Mouse (Mus musculus) c-Kit-positive CD71-positive TER-119-positive erythroid progenitor cells, embryonic 14.5 days (primary cell): ENCODE data around the gene Timmdc1.

ENCODE experiments used
- DNase-seq: peaks from one replicate; pipeline ENCODE4 v3.0.0-alpha.2; 2013; ENCODE audit warnings: low spot score

Timmdc1 gene

DNA sequence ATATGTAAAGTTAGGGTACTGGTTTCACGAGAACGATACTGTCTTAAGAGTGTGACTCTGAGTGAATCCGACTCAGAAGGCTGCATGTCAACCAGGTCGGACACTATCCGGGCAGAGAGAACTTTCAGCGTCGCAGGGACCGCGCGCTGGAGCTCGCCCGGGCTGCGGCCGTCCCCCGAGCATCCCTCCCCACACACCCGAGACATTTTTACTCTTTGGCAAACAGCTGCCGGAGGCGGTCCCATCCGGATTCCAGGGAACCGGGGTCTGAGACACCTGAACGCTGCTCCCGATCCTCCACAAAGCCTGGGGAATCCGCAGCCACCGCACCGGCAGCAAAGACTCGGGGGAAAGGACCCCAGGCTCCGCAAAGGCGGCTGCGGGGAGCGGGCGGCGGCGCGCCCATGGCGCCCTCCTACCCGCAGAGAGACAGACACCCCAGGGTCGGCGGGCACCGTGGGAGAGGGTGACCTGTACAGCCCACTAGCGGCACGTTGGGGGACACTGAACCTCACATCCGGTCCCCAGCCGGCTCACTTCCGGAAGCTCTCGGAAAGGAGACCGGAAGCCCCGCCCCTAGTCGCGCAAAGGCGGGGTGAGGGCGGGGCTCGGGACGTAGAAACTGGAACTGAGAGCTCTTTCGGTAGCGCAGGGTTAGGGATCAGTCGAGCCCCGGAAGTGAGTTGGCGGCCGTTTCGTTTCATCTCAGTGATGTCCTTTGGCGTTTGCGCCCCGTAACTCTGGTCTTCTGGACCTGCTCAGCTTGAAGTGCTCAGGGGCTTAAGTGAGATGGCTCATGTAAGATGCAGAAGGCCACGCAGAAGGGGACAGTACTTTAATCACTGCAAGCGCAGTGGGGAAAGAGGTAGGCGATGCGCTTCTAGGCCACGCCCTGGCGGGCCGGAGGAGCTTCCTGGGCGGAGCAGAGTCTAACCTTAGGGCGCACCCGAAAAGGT is at the start of gene Timmdc1:
TSS of gene Timmdc1 (minus strand) at position 535 of the 956 bp plus-strand sequence.
- DNase-seq, result peak; percentile 97

DNA sequence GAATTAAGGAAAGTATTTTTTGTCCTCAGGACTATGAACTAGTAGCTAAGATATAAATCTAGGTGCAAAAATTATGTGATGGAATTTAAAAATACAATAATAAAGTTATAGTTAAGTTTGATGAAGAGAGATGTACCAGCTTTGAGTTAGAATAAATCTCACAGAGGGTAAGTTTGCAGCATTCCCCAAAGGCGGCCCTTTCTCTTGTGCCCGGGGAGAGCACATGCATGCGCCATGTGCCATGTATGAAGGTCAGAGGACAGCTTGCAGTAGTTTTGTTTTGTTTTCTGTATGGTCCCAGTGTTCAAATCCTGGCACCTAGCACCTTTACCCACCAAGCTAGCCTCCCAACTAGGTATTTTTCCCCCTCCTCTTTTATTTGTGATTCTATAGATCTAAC is 49.0 kb upstream of the Timmdc1 start:
- no peak for DNase-seq

DNA sequence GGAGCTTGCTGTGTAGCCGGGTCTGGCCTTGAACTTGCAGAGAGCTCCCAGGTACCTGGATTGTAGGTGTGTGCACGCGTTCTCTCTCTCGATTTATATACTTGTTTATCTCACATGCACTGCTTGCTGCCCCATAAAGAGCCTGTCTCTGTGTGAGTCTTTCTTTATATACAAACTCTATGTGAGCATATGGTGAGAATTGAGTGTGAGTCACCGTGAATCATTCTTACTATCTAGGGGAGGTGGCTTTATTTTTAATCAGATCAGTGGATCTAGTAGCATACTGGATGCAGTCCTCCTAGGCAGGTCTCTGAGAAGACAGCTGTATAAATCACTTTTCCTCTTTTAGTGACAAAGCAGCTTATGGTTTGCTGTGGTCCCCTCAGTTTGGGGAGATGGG is 45.7 kb upstream of the Timmdc1 start:
- no peak for DNase-seq

DNA sequence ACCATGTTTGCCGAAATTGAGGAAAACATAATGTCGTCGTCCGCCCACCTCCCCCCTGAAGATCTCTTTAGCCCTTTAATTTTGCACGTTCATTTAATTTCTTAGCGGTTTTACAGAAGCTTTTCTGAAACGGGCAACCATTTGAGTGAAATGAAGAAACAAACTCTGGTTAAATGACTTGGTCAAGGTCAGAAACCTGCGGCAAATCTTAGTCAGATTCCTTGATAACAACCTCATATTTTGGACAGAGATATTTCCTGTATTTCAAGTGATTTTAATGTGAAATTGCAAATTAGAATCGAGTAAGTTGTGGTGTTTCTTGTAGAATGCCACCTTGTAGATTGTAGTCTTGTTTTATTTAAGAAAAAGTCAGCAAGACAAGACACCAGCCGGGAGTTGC is 41.1 kb upstream of the Timmdc1 start:
- no peak for DNase-seq

DNA sequence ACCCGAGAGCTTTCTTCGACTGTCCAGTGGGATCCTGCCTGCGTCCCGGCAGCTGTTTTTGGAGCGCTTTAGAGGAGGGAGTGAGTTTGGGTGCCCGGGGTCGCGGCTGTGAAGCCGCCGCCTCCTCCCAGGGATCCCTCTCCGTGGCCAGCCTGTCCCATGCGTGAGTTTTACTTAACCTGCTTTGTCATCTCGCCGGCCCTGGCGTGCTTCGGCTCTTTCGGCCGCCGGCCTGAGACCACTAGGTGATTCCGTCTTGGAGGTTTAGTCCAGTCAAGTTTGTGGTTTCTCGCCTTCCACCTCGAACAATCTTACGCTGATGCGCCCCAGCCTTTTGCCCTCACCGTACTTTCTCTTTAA is 40.5 kb upstream of the Timmdc1 start:
- DNase-seq, result no peak

DNA sequence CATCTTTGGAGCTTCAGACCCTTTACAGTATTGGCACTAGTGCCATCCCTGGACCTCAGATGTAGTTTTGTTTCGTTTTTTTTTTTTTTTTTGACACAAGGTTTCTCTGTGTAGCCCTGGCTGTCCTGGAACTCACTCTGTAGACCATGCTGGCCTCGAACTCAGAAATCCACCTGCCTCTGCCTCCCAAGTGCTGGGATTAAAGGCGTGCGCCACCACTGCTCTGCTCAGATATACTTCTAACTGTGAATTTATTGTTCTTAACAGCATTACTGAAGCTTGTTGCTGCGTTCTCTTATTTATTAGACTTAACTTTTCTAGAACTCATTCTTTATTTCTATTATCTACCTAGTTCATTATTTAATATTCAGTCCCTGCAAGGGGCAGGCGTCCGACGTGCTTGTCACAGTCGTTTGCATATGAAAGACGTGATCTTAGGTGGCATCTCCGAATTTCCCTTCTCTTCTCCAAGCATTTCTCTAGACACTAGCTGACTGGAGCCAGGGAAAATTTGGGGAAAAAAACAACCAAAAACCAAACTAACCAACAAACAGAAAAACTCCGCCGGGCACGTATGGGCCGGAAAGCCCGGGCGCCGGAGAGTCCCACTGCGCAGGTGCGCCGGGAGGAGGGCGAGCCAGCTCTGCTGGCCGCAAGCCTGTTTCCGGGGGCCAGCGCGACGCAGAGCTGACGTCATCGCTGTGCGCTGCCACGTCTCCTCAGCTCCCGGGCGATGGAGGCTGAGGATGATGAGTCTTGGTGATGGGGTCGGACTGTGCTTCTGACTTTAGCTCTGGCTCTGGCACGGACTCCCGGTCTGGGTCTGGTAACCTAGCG is 39.9 kb upstream of the Timmdc1 start:
- peak; percentile 92 for DNase-seq

DNA sequence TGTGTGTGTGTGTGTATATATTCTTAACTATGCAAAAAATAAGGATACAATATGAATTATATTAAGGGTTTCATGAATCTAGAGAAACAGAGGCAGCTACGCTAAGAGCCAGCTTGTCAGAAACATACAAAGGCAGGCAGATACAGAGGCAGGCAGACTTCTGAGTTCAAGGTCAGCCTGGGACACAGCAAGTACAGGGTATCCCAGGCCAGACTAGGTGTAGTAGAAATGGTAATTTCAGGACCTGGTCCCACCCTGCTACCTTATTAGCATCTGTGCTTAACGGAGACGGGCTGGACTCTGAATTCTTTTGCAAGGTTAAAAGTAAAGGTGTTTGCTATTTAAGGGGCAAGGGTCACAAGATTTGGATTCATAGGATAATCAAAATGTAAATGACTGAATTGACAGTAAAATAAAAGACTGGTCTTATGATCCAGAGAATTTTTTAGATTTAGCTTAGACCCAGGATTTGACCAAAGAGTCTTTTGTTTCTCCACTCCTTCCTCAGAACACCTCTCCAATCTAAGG is 35.8 kb upstream of the Timmdc1 start, which contains the start of gene Tmem39a:
TSS of gene Tmem39a (plus strand) at position 478 of the 528 bp plus-strand sequence.
- no peak for DNase-seq

DNA sequence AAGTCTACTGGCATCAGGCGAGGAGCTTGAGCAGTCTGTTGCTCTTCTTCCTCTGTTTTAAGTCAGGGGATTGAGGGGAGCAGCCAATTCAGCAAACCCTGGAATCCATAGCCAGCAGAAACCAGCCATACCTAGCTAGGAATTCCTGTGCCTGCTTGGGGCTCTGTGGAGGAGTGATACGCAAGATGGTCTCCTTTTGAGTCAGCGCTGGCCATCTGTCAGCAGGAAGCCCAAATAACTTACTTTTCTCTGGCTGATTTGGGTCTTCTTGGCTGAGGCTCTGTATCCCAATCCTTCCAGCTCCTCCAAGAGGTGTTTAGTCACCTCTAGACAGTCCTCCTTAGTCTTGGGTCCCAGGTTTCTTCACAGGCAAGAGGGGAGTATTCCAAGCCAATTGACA is 33.5 kb upstream of the Timmdc1 start:
- no peak for DNase-seq

DNA sequence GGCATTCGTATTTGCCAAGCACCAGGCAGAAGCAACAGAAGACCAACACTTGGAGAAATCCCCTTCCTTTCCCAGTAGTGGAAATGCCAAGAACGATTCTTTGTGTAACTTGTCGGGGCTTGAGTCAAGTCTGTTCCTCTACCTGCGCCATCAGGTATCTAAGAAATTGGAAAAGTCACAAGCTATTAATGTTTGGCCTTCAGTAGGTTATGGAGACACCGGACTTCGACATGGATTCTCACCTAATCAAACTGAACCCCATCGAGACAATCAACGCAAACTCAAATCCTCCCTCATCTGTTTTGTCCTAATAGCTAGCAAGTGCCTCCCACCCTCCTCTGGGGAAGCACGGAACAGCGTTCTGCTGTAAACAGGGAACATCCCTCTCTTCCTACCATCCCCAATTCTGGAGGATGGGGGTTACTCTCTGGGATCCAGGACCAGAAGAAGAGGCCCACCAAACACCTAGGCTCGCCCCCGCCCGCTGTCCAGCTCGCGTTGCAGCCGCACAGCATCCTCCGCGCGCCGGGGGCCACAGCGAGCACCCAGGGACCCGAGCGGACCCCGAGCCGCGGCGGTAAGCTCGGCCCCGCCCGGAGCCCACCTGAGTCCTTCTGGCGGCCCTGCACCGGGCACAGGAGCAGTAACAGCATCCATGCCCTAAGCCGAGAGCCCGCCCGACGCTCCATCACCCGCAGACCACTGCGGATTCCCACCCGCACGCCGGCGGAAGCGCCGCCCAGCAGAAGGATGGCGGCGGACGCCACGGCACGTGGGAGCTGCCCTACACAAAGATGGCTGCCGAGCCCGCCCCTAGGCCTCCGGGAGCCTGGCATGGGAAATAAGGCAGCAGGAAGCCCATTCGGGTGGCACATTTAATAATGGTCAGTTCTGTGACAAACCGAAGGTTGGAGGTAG is 27.3 kb upstream of the Timmdc1 start, which contains the start of gene Poglut1:
TSS of gene Poglut1 (minus strand) at position 780 of the 918 bp plus-strand sequence.
- DNase-seq, result peak; percentile 52

DNA sequence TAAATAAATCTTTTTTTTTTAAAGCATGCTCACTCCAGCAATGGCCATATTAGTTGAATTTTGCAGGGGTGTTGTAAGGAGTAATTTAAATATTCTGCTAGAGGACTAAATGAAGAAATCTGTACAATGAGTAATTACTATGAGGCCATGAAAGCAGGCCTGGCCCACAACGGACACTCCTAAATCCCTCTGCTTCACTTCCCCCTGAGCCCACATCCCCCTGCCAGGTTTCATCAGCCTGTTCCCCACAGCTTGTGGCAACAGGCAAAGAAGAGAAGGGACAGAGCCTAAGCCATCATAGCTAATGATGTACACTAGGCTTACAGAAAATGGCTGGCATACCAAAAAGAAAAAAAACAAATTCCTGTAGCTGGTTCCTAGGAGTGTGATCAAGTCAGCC is 25.5 kb upstream of the Timmdc1 start:
- no peak for DNase-seq

DNA sequence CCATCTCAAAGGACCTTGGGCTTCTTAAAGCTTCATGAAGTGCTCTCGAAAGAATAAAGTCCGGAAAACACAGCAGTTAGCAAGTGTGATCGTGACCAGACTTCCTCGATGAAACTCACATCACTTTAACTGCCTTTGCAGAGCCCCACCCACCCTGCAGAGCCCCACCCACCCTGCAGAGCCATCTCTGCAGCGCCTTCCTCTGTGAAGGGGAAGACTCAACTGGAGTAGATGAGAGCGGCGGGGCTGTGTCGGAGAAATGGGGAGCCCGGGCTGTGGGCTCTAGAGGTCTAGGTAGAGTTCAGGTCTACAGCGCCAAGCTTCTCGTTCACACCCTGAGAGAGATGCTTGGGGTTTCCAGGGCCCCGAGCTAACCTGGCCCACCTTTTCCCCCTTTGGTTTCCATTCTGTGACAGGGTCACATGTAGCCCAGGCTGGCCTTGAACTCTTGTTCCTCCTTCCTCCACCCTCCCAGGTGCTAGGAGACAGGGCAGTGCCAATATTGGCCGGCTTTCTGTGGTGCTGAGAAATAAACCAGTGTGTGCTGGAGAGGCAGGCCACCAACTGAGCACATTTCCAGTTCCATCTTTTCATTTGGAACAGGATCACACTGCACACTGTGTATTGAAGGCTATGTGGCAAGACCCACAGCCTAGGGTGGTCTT is 16.4 kb upstream of the Timmdc1 start:
- no peak for DNase-seq

DNA sequence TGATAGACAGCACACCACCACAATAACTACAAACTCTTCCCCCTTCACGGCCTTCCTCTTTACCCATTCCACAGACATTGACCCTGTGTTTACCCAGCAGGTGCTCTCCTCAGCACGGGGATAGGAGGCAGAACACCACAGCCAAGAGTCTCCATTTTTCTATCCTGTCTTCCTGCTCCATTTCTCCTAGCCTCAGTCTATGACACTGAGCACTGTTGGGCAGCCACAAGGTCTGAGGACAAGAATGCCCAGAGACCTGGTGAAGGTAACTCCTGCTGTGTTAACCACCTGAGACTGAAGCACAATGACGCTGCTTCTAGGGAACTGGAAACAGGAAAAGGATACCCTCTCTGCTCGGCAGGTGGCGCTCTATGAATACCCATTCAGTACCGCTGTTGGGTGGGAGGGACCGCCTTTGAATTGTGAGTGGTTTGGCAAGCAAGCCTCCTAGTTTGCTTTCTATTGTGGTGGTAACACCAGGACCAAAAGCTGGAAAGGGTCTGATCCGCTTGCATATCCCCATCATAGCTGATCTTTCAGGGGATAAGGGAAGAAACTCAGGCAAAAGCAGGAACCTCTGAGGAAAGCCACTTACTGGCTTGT is 14.2 kb upstream of the Timmdc1 start:
- peak; percentile 77 for DNase-seq

DNA sequence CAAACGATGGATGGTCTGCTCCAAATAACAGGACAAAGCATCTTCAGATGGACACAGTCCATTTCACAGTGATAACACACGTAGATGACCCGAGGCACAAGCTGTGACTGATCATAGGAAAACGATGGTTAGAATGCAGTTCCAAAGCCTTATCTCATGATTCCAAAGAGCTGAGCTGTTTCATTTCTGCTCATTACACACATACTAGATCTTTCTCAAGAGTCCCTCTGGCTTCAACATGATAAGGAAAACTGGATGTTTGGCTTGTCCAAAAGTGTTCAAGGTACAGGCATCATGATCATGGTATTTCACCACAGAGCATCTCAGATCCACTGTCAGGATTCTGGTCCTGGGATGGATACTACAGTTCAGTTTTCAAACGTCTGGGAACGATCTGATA is 3.8 kb upstream of the Timmdc1 start:
- DNase-seq, result peak; percentile 69

DNA sequence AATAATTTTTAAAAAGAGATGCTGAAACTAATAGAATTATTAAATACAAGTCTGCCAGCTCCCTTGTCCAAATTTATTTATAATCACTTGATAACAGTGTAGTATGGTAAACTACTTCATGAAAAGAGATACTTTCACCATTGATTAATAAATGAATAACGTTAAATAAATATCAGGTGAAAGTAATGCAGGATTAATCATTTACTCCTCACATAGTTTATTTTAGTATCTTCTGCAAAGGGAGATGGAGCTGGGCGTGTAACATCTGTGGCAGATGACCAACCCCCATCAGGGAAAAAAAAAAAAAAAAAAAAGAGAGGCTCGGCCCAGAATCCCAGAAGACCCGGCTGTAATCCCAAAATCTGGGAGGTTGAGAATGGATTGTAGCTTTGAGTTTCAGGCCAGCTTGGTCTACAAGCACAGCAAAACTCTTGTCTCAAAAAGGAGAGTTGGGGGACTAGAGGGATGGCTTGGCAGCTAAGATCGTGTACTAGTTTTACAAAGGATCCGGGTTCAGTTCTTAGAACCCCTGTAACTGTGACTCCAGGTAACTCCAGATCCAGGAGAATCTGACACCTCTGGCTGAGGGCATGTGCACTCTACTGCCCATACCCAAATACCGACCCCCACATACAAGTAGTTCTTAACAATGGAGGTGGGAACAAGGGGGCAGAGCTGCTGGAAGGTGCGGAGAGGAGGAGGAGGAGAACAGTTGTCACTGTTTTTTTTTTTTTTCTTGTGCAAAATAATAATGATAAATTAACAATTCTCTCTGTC is 1.1 kb downstream of the Timmdc1 start:
- DNase-seq, result no peak

DNA sequence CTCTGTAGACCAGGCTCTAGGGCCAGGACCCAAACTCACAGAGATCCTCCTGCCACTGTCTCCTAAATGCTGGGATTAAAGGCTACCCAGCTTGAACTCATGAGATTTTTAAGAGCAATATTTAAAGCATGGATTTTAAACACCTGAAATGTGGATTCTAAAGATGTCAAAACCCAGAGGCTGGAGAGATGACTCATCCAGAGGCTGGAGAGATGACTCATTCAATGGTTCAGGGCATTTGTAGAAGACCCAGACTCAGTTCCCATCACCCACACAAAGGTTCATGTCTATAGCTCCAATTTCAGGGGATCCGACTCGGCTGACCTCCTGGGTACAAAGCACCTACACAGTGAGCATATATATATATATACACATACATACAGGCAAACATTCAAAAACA is 3.3 kb downstream of the Timmdc1 start:
- DNase-seq, result no peak

DNA sequence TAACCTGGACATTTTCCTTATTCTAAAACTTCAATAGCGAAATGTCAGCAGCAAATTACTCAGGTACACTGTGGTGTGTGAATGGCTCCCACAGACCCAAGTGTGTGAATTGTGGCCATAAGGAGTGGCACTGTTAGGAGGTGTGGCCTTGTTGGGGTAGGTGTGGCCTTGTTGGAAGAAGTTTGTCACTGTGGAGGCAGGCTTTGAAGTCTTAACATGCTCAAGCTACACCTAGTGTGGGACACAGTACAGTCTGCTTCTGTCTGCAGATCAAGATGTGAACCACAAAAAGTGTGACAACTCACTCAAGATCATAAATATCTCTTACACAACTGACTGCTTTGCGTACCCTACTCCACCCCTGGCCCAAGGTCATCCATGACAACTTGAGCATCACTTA is 11.6 kb downstream of the Timmdc1 start:
- no peak for DNase-seq

DNA sequence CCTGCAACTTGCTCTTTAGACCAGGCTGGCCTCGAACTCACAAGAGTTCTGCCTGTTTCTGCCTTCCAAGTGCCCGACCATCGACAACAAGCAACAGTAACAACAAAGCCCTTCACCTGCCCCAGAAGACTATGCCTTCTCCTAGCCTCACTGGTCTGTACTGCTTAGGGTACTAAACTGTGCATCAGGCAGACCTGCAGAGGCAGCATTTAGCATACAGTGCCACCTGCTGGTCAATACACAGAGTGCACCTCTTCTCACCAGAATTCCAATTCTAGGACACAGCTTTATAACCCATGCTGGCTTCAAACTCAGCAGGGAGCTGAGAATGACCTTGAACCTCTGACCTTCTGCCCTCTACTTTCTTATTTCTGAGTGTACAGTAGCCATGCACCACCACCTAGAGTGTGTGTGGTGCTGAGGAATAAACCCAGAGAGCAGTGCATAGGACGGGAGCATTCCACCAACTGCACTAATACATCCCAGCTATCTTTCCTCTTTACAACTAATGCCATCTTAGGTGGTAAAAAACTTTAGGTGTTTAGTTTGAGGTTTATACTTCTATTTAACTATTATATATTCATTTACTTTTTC is 16.3 kb downstream of the Timmdc1 start:
- peak; percentile 65 for DNase-seq

DNA sequence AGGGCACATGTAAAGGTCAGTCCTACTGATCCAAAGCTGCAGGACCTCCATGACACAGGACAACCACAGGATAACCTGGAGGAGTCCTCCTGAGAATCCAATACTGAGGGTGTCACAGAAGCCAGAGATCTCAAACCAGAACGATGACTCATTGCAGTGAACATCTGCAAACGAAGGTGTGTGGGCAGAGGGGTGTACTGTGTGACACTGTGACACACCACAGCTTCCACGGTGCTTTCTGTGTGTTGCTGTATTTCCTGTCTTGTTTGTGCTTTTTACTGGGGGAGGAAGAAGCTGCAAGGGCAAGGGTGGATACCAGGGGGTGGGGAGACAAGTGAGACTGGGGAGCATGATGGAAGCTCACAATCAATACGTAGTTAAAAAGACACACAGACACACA is 18.9 kb downstream of the Timmdc1 start:
- no peak for DNase-seq

DNA sequence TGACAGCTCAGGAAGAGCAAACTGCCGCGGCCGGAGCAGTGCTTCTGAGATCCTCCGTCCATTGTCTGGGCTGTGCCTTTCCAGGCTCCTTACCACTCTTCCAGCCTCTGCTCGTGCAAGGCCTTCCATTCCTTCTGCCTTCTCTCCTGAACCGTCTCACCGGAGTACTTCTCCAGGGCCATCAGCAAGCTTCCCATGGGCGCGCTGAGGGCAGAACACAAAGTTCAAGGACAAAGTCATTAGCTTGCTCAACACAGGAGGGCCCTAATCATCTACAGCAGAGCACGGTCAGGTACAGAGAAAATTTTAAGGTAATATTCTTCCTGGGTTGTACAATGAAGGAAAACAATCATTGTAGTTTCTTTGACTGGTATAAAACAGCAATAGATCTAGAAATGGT is 20.0 kb downstream of the Timmdc1 start:
- no peak for DNase-seq
